Mouse (Mus musculus) embryo, embryonic 11.5 days (tissue): ENCODE data around the gene Vwa5b2.

Source experiments
- DNase-seq: peaks from one replicate; pipeline ENCODE4 v3.0.0-alpha.2; 2012; ENCODE audit warnings: low read depth, low spot score

Vwa5b2 gene

GRCm38 (mm10) chr16:20589366-20589938 is at the start of gene Vwa5b2:
TSS of gene Vwa5b2 (plus strand) at chr16:20589471.
- no peak for DNase-seq

GRCm38 (mm10) chr16:20539649-20540048 is 49.6 kb upstream of the Vwa5b2 start:
- no peak for DNase-seq

GRCm38 (mm10) chr16:20540438-20540837 is 48.8 kb upstream of the Vwa5b2 start:
- no peak for DNase-seq

- no peak for DNase-seq
These were observed 43.6 kb upstream of the Vwa5b2 start for GRCm38 (mm10) chr16:20545696-20546095.

GRCm38 (mm10) chr16:20547423-20547822 is 41.8 kb upstream of the Vwa5b2 start:
- no peak for DNase-seq

GRCm38 (mm10) chr16:20548096-20548948 is 40.9 kb upstream of the Vwa5b2 start, which contains the start of gene Abcf3:
TSS of gene Abcf3 (plus strand) at chr16:20548577.
- peak; percentile 100 for DNase-seq

GRCm38 (mm10) chr16:20549161-20549560 is 40.1 kb upstream of the Vwa5b2 start:
- no peak for DNase-seq

GRCm38 (mm10) chr16:20551691-20552090 is 37.6 kb upstream of the Vwa5b2 start:
- no peak for DNase-seq

GRCm38 (mm10) chr16:20552594-20552993 is 36.7 kb upstream of the Vwa5b2 start:
- DNase-seq = no peak

GRCm38 (mm10) chr16:20555000-20555399 is 34.3 kb upstream of the Vwa5b2 start:
- no peak for DNase-seq

GRCm38 (mm10) chr16:20557381-20557780 is 31.9 kb upstream of the Vwa5b2 start:
- no peak for DNase-seq

- no peak for DNase-seq
These were observed 24.2 kb upstream of the Vwa5b2 start for GRCm38 (mm10) chr16:20565075-20565474.

- DNase-seq = no peak
These were observed 838 bp downstream of the Vwa5b2 start for GRCm38 (mm10) chr16:20589939-20590679.

- no peak for DNase-seq
These were observed 1.4 kb downstream of the Vwa5b2 start for GRCm38 (mm10) chr16:20590680-20591038.

GRCm38 (mm10) chr16:20591076-20591705 is 1.9 kb downstream of the Vwa5b2 start:
- DNase-seq = no peak

- DNase-seq = no peak
These were observed 5.9 kb downstream of the Vwa5b2 start for GRCm38 (mm10) chr16:20595060-20595673.

GRCm38 (mm10) chr16:20595737-20596136 is 6.5 kb downstream of the Vwa5b2 start:
- no peak for DNase-seq

- DNase-seq = no peak
These were observed 7.6 kb downstream of the Vwa5b2 start for GRCm38 (mm10) chr16:20596687-20597441.

- DNase-seq = no peak
These were observed 11.2 kb downstream of the Vwa5b2 start for GRCm38 (mm10) chr16:20600511-20600910.

GRCm38 (mm10) chr16:20604705-20605104 is 15.4 kb downstream of the Vwa5b2 start:
- no peak for DNase-seq
